Mouse (Mus musculus) liver, embryonic 14.5 days (tissue): Measurements from ENCODE around the gene Nup93.

Source experiments
- CTCF ChIP-seq: IDR thresholded peaks from 2 replicates; pipeline ENCODE4 v1.5.1; 2016; ENCODE audit warnings: antibody characterized with exemption, low read depth, control low read depth
- EP300 ChIP-seq: IDR thresholded peaks from 2 replicates; pipeline ENCODE4 v1.6.1; 2016; ENCODE audit warnings: antibody characterized with exemption, low read depth

- TF ChIP-seq CTCF: no peak
- TF ChIP-seq EP300: peak; percentile 72
Observed at GRCm38 (mm10) chr8:94240240-94240751, 25.9 kb downstream of the Nup93 start.
